Mouse (Mus musculus) limb, embryonic 13.5 days (tissue): ENCODE data around the gene Dgke. TPM values are rescaled to one million over a fixed set of nuclear protein-coding genes. Genes with fewer than 3 reads are reported as not detected.
"Not testable (repeated sequence)": the region's sequence is repeated elsewhere in the genome, so short reads cannot be mapped to it uniquely, and the experiment has no call there.

Experiments used
- ATAC-seq: fragments of 200-750 bp; cut with Nextera tagmentation; 2 replicates; pipeline ENCODE4 v1.8.0; 2017; ENCODE audit warnings: low read depth, moderate number of reproducible peaks, moderate TSS enrichment; ENCODE audit not compliant: low FRiP score
- H3K27ac ChIP-seq: fragments of 300-500 bp; sonication (generic); 2 replicates; pipeline ENCODE4 v1.5.1; 2015; ENCODE audit warnings: inconsistent platforms, mild to moderate bottlenecking, moderate library complexity
- H3K27me3 ChIP-seq: fragments of 300-500 bp; sonication (generic); 2 replicates; pipeline ENCODE4 v1.6.1; 2015; ENCODE audit warnings: mild to moderate bottlenecking, inconsistent platforms
- H3K36me3 ChIP-seq: fragments of 300-500 bp; sonication (generic); 2 replicates; pipeline ENCODE4 v1.6.1; 2015; ENCODE audit warnings: inconsistent platforms, mild to moderate bottlenecking, moderate library complexity
- H3K4me1 ChIP-seq: fragments of 300-500 bp; sonication (generic); 2 replicates; pipeline ENCODE4 v1.6.1; 2015; ENCODE audit warnings: inconsistent platforms
- H3K4me2 ChIP-seq: fragments of 300-500 bp; sonication (generic); replicated peaks from 2 replicates; pipeline ENCODE4 v1.6.1; 2015; ENCODE audit warnings: inconsistent platforms, mild to moderate bottlenecking, moderate library complexity
- H3K4me3 ChIP-seq: fragments of 300-500 bp; sonication (generic); 2 replicates; pipeline ENCODE4 v1.5.1; 2015; ENCODE audit warnings: moderate library complexity, mild to moderate bottlenecking, inconsistent platforms
- H3K9ac ChIP-seq: fragments of 300-500 bp; sonication (generic); 2 replicates; pipeline ENCODE4 v1.6.1; 2015; ENCODE audit warnings: mild to moderate bottlenecking, inconsistent platforms
- H3K9me3 ChIP-seq: fragments of 300-500 bp; sonication (generic); 2 replicates; pipeline ENCODE4 v1.6.1; 2016; ENCODE audit warnings: inconsistent platforms
- WGBS: fragments of 180-500 bp; shearing (Covaris S2); methylation state at CpG from one replicate; pipeline ENCODE4 v1.1.7; 2015; 5-methylcytosine and 5-hydroxymethylcytosine counted together
- polyA plus RNA-seq: library from polyadenylated mRNA; unstranded; fragments of >200 nt; fragmentation: Nextera tagmentation; extraction: Ambion mirVana; gene quantifications from 2 replicates; pipeline ENCODE4 v1.2.1, GENCODE M21; 2015

The Dgke gene
- polyA plus RNA-seq, 1 experiment from 2014 or later: 4.3 TPM

- H3K27ac ChIP-seq, H3K27me3 ChIP-seq: not testable (repeated sequence)
- WGBS: 95% methylated on average over 6 of the region's 7 CpGs
These were observed 23.7 kb upstream of the Dgke start for GRCm38 (mm10) chr11:89090359-89090758.

GRCm38 (mm10) chr11:89088754-89089153 is 22.1 kb upstream of the Dgke start:
- no peak overlapping the region for H3K9ac ChIP-seq
- WGBS: 92% methylated on average over 4 of the region's 4 CpGs
- no peak for ATAC-seq
- H3K9me3 ChIP-seq: no peaks in the 10 kb centered on the region
- no peaks in the 10 kb centered on the region for H3K36me3 ChIP-seq
- no peak overlapping the region for H3K4me2 ChIP-seq
- H3K4me1 ChIP-seq: no peaks in the 10 kb centered on the region
- no peaks in the 10 kb centered on the region for H3K27me3 ChIP-seq
- H3K27ac ChIP-seq: no peak overlapping the region
- no peak overlapping the region for H3K4me3 ChIP-seq

More at GRCm38 (mm10) chr11:89090359-89090758, 23.7 kb upstream of the Dgke start:
- H3K4me2 ChIP-seq, H3K9me3 ChIP-seq, ATAC-seq, H3K36me3 ChIP-seq, H3K4me1 ChIP-seq, H3K4me3 ChIP-seq, H3K9ac ChIP-seq: not testable (repeated sequence)

GRCm38 (mm10) chr11:89086208-89086809 is 19.7 kb upstream of the Dgke start:
- no peak overlapping the region for H3K4me2 ChIP-seq
- 79% methylated on average over 10 of the region's 10 CpGs for WGBS
- H3K9ac ChIP-seq: no peak overlapping the region
- no peak overlapping the region for H3K4me3 ChIP-seq
- H3K27ac ChIP-seq: no peak overlapping the region
- H3K36me3 ChIP-seq: no peaks in the 10 kb centered on the region
- H3K4me1 ChIP-seq: no peaks in the 10 kb centered on the region
- H3K27me3 ChIP-seq: no peaks in the 10 kb centered on the region
- H3K9me3 ChIP-seq: no peaks in the 10 kb centered on the region
- ATAC-seq: no peak

GRCm38 (mm10) chr11:89084601-89085000 is 18.0 kb upstream of the Dgke start:
- Histone ChIP-seq H3K9ac (no peak overlapping the region), H3K9me3 (no peaks in the 10 kb centered on the region), H3K36me3 (no peaks in the 10 kb centered on the region), H3K4me2 (no peak overlapping the region), H3K4me1 (no peaks in the 10 kb centered on the region), H3K27ac (no peak overlapping the region), H3K4me3 (no peak overlapping the region), H3K27me3 (no peaks in the 10 kb centered on the region)
- ATAC-seq: no peak
- WGBS: 39% methylated on average over 7 of the region's 7 CpGs

GRCm38 (mm10) chr11:89082691-89083090 is 16.0 kb upstream of the Dgke start:
- WGBS: 63% methylated on average over 3 of the region's 3 CpGs

GRCm38 (mm10) chr11:89081906-89082305 is 15.3 kb upstream of the Dgke start:
- H3K4me3 ChIP-seq, H3K4me2 ChIP-seq, H3K4me1 ChIP-seq, H3K27ac ChIP-seq, H3K9ac ChIP-seq, H3K27me3 ChIP-seq, H3K36me3 ChIP-seq, ATAC-seq, H3K9me3 ChIP-seq: not testable (repeated sequence)
- WGBS: 51% methylated on average over 5 of the region's 5 CpGs

More at GRCm38 (mm10) chr11:89082691-89083090, 16.0 kb upstream of the Dgke start:
- not testable (repeated sequence) for H3K27ac ChIP-seq, H3K36me3 ChIP-seq, H3K9me3 ChIP-seq, H3K9ac ChIP-seq, H3K4me3 ChIP-seq, H3K4me1 ChIP-seq, H3K27me3 ChIP-seq, ATAC-seq, H3K4me2 ChIP-seq

GRCm38 (mm10) chr11:89078996-89079680 is 12.5 kb upstream of the Dgke start:
- no peak overlapping the region for H3K4me3 ChIP-seq
- H3K9me3 ChIP-seq: no peaks in the 10 kb centered on the region
- H3K27ac ChIP-seq: no peak overlapping the region
- H3K4me1 ChIP-seq: 0 out of 2 replicates have a peak, but pooled peaks cover 9% of the 10 kb centered on the region
- H3K36me3 ChIP-seq: no peaks in the 10 kb centered on the region
- 80% methylated on average over 16 of the region's 16 CpGs for WGBS
- H3K9ac ChIP-seq: no peak overlapping the region
- no peaks in the 10 kb centered on the region for H3K27me3 ChIP-seq
- no peak for ATAC-seq
- H3K4me2 ChIP-seq: no peak overlapping the region

GRCm38 (mm10) chr11:89078305-89078704 is 11.7 kb upstream of the Dgke start:
- Histone ChIP-seq H3K4me2 (no peak overlapping the region), H3K4me1 (0 out of 2 replicates have a peak, but pooled peaks cover 9% of the 10 kb centered on the region), H3K36me3 (no peaks in the 10 kb centered on the region), H3K9ac (no peak overlapping the region), H3K4me3 (no peak overlapping the region), H3K9me3 (no peaks in the 10 kb centered on the region), H3K27me3 (no peaks in the 10 kb centered on the region), H3K27ac (no peak overlapping the region)
- WGBS: 87% methylated on average over 3 of the region's 3 CpGs
- no peak for ATAC-seq

GRCm38 (mm10) chr11:89077601-89078000 is 11.0 kb upstream of the Dgke start:
- Histone ChIP-seq H3K9ac (no peak overlapping the region), H3K27me3 (no peaks in the 10 kb centered on the region), H3K4me3 (no peak overlapping the region), H3K9me3 (no peaks in the 10 kb centered on the region), H3K36me3 (no peaks in the 10 kb centered on the region), H3K27ac (no peak overlapping the region), H3K4me2 (no peak overlapping the region), H3K4me1 (0 out of 2 replicates have a peak, but pooled peaks cover 9% of the 10 kb centered on the region)
- no peak for ATAC-seq
- 78% methylated on average over 8 of the region's 8 CpGs for WGBS

- WGBS: 73% methylated on average over 4 of the region's 4 CpGs
- ATAC-seq: no peak
- H3K4me3 ChIP-seq: no peak overlapping the region
These were observed 9.7 kb upstream of the Dgke start for GRCm38 (mm10) chr11:89076370-89076821.

GRCm38 (mm10) chr11:89074783-89075413 is 8.2 kb upstream of the Dgke start:
- no peak overlapping the region for H3K4me3 ChIP-seq
- 0 out of 2 replicates have a peak, but pooled peaks cover 9% of the 10 kb centered on the region for H3K4me1 ChIP-seq
- no peaks in the 10 kb centered on the region for H3K9me3 ChIP-seq
- no peaks in the 10 kb centered on the region for H3K27me3 ChIP-seq
- no peaks in the 10 kb centered on the region for H3K36me3 ChIP-seq
- WGBS: 38% methylated on average over 19 of the region's 19 CpGs
- no peak overlapping the region for H3K27ac ChIP-seq
- no peak overlapping the region for H3K9ac ChIP-seq
- H3K4me2 ChIP-seq: no peak overlapping the region
- no peak for ATAC-seq

More at GRCm38 (mm10) chr11:89076370-89076821, 9.7 kb upstream of the Dgke start:
- Histone ChIP-seq H3K9ac (no peak overlapping the region), H3K9me3 (no peaks in the 10 kb centered on the region), H3K27me3 (no peaks in the 10 kb centered on the region), H3K4me1 (0 out of 2 replicates have a peak, but pooled peaks cover 9% of the 10 kb centered on the region), H3K4me2 (no peak overlapping the region), H3K36me3 (no peaks in the 10 kb centered on the region), H3K27ac (no peak overlapping the region)

- H3K4me2 ChIP-seq: no peak within 1 kb of the TSS
- H3K9me3 ChIP-seq: no peaks in the 10 kb centered on the region
- WGBS: 83% methylated on average over 8 of the region's 8 CpGs
- no peak within 1 kb of the TSS for H3K4me3 ChIP-seq
- ATAC-seq: no peak
- H3K4me1 ChIP-seq: 0 out of 2 replicates have a peak, but pooled peaks cover 9% of the 10 kb centered on the region
- no peak within 1 kb of the TSS for H3K27ac ChIP-seq
- H3K36me3 ChIP-seq: no peaks in the 10 kb centered on the region
- H3K9ac ChIP-seq: no peak within 1 kb of the TSS
- H3K27me3 ChIP-seq: no peaks in the 10 kb centered on the region
These were observed 6.9 kb upstream of the Dgke start, which contains the start of gene Gm525 for GRCm38 (mm10) chr11:89073541-89073940. Gene Gm525, plus strand, starts transcription at chr11:89073841.
